Mouse (Mus musculus) heart, adult 2 months (tissue): ENCODE measurements around the gene Tspan3.
A peak's percentile ranks its signal among the peaks of the same experiment; 100 is the strongest.

Experiments used
- CTCF ChIP-seq: fragments of 200-600 bp; IDR thresholded peaks from 2 replicates; pipeline ENCODE4 v1.8.1; 2022; ENCODE audit warnings: antibody characterized with exemption, mild to moderate bottlenecking, moderate library complexity
- POLR2A ChIP-seq: fragments of 200-500 bp; IDR thresholded peaks from 2 replicates; pipeline ENCODE4 v1.6.1; 2011; ENCODE audit warnings: mild to moderate bottlenecking, low read depth, low read length, control low read depth; ENCODE audit not compliant: insufficient read depth

- TF ChIP-seq CTCF (peak; percentile 14; the same call in 1 of the 2 replicates), POLR2A (no peak)
Observed at GRCm38 (mm10) chr9:56144366-56145003, 20.8 kb downstream of the Tspan3 start.
